Mouse (Mus musculus) frontal cortex, postnatal 36 days (tissue): ENCODE data around the gene Abhd14b.

Experiments
- DNase-seq, 2 experiments: peaks; one replicate each; pipeline ENCODE4 v3.0.0; 2022; ENCODE audit warnings: low spot score in 2 of 2

Abhd14b gene

GRCm38 (mm10) chr9:106459946-106460345 lies 12.7 kb downstream of the Abhd14b start:
- no peak for DNase-seq

- DNase-seq: no peak
Observed at GRCm38 (mm10) chr9:106460401-106461025, 13.3 kb downstream of the Abhd14b start.

GRCm38 (mm10) chr9:106461026-106461415 lies 13.8 kb downstream of the Abhd14b start:
- DNase-seq: no peak

GRCm38 (mm10) chr9:106461641-106462429 lies 14.6 kb downstream of the Abhd14b start:
- DNase-seq: no peak

- DNase-seq: no peak
Observed at GRCm38 (mm10) chr9:106462430-106462800, 15.2 kb downstream of the Abhd14b start.

GRCm38 (mm10) chr9:106463122-106464063 lies 16.1 kb downstream of the Abhd14b start:
- no peak for DNase-seq

GRCm38 (mm10) chr9:106464751-106465541 lies 17.7 kb downstream of the Abhd14b start:
- DNase-seq: peak; percentile 71 to 80

- peak; percentile 57 to 58 for DNase-seq
Observed at GRCm38 (mm10) chr9:106465571-106466200, 18.4 kb downstream of the Abhd14b start, which contains the start of gene Gpr62. TSS of gene Gpr62 (minus strand) at chr9:106465938.

- no peak for DNase-seq
Observed at GRCm38 (mm10) chr9:106466721-106467120, 19.5 kb downstream of the Abhd14b start.

- no peak for DNase-seq
Observed at GRCm38 (mm10) chr9:106467746-106468145, 20.5 kb downstream of the Abhd14b start.

GRCm38 (mm10) chr9:106469317-106469716 lies 22.1 kb downstream of the Abhd14b start:
- DNase-seq: no peak

- DNase-seq: no peak
Observed at GRCm38 (mm10) chr9:106469776-106470175, 22.5 kb downstream of the Abhd14b start.

GRCm38 (mm10) chr9:106470991-106471750 lies 23.9 kb downstream of the Abhd14b start:
- DNase-seq: no peak

- DNase-seq: no peak
Observed at GRCm38 (mm10) chr9:106471892-106472291, 24.6 kb downstream of the Abhd14b start.

- no peak for DNase-seq
Observed at GRCm38 (mm10) chr9:106472321-106472720, 25.1 kb downstream of the Abhd14b start.

- DNase-seq: peak in 1 of 2 experiments; percentile 0
Observed at GRCm38 (mm10) chr9:106473081-106473752, 26.0 kb downstream of the Abhd14b start.

- peak in 1 of 2 experiments; percentile 1 for DNase-seq
Observed at GRCm38 (mm10) chr9:106473753-106474105, 26.5 kb downstream of the Abhd14b start.

GRCm38 (mm10) chr9:106474456-106474855 lies 27.2 kb downstream of the Abhd14b start:
- DNase-seq: peak in 1 of 2 experiments; percentile 58

- DNase-seq: peak in 1 of 2 experiments; percentile 1
Observed at GRCm38 (mm10) chr9:106475046-106475445, 27.8 kb downstream of the Abhd14b start.

- DNase-seq: peak in 1 of 2 experiments; percentile 3
Observed at GRCm38 (mm10) chr9:106475663-106476001, 28.4 kb downstream of the Abhd14b start, which contains the start of gene Rrp9. TSS of gene Rrp9 (plus strand) at chr9:106475963.
